In the genomic region with DNA sequence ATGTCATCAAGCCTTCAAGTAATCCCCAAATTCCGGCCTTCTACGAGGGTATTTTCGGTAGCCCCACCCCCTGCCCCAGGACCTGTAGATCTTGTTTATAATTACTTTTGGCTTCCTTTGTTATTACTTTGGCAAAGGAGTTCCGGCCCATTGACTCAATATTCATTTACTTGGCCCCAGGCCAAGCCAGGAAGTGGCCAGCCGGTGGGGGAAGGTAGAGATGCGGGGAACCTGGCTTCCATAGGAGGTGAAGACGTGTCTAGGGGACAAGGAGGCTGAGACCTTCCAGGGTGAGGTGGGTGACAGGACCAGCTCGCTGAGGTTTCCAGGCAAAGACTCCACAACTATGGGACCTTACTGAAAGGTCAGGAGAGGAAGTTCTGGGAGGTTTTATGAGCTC, we compare ENCODE assay signal across 11 mouse cellular contexts. TPM values are rescaled to one million over a fixed set of nuclear protein-coding genes. Genes with fewer than 3 reads are reported as not detected.
A peak's percentile ranks its signal among the peaks of the same experiment; 100 is the strongest.
DNase-seq lines count a peak whose midpoint lies in the region; ATAC-seq lines count a peak whose summit lies in the region.
"Had no signal": no experiment of that assay in that cellular context is flagged by ENCODE, and none has a peak within 500 bp of the region (broad histone marks: within the 10 kb centered on the region; RNA-seq: fewer than 3 reads in every experiment).

No protein-coding gene starts in this region.

- H3K9me3 ChIP-seq in kidney, embryonic 14.5 days (ENCODE audit: control insufficient read depth, low read length) = no peaks in the 10 kb centered on the region
- H3K9me3 ChIP-seq in hindbrain, embryonic 11.5 days (ENCODE audit: control insufficient read depth, low read length) = no peaks in the 10 kb centered on the region
- no peaks in the 10 kb centered on the region for H3K9me3 ChIP-seq in hindbrain, embryonic 14.5 days (ENCODE audit: control insufficient read depth, low read length)
- H3K9me3 ChIP-seq: hindbrain, embryonic 13.5 days; limb, embryonic 15.5 days had no signal

- peak; percentile 51 to 66 for DNase-seq in heart, adult 18-20 months
- no peak for DNase-seq in heart, postnatal 25 days (ENCODE audit: low spot score)
- peak; percentile 33 for DNase-seq in Muller cell, postnatal 12 days (ENCODE audit: inconsistent ontology term)
- DNase-seq in left cerebral cortex, adult 11 months (ENCODE audit: low spot score) = no peak
- no peak for DNase-seq in hindbrain, embryonic 11.5 days (ENCODE audit: low spot score)
- no peak for DNase-seq in hindbrain, embryonic 14.5 days (ENCODE audit: low spot score)
- DNase-seq: cerebellum, adult 2 months had no signal

- H3K9ac ChIP-seq in kidney, embryonic 14.5 days (ENCODE audit: low read depth, low read length) = no peak overlapping the region
- H3K9ac ChIP-seq in hindbrain, embryonic 11.5 days (ENCODE audit: low read depth, low read length) = no peak overlapping the region
- H3K9ac ChIP-seq in hindbrain, embryonic 14.5 days = no peak overlapping the region
- H3K9ac ChIP-seq: hindbrain, embryonic 13.5 days; limb, embryonic 15.5 days had no signal

- peaks cover 17% of the 10 kb centered on the region; the same call in 1 of the 2 replicates for H3K4me1 ChIP-seq in kidney, embryonic 14.5 days (ENCODE audit: control insufficient read depth, insufficient read depth, low read length)
- H3K4me1 ChIP-seq in hindbrain, embryonic 11.5 days (replicated peaks; ENCODE audit: control insufficient read depth, insufficient read depth, low read length) = no peaks in the 10 kb centered on the region
- 0 out of 2 replicates have a peak, but pooled peaks cover 3% of the 10 kb centered on the region for H3K4me1 ChIP-seq in hindbrain, embryonic 14.5 days (replicated peaks; ENCODE audit: control insufficient read depth, insufficient read depth, low read length)

- no peaks in the 10 kb centered on the region for H3K36me3 ChIP-seq in kidney, embryonic 14.5 days (ENCODE audit: control insufficient read depth, insufficient read depth, low read length)
- no peaks in the 10 kb centered on the region for H3K36me3 ChIP-seq in hindbrain, embryonic 11.5 days (ENCODE audit: control insufficient read depth, insufficient read depth, low read length)
- H3K36me3 ChIP-seq in hindbrain, embryonic 14.5 days (replicated peaks; ENCODE audit: control insufficient read depth, insufficient read depth) = no peaks in the 10 kb centered on the region
- H3K36me3 ChIP-seq: hindbrain, embryonic 13.5 days; limb, embryonic 15.5 days had no signal

- ATAC-seq in kidney, embryonic 14.5 days (ENCODE audit: low FRiP score, low TSS enrichment) = peak; percentile 54; the same call in 1 of the 2 replicates
- ATAC-seq in megakaryocyte, adult 5-6 weeks (ENCODE audit: poor library complexity, severe bottlenecking) = 0 out of 2 replicates have a peak, but pooled peaks have one; percentile 31
- no peak for ATAC-seq in hindbrain, embryonic 11.5 days (ENCODE audit: low FRiP score)
- no peak for ATAC-seq in hindbrain, embryonic 14.5 days (ENCODE audit: low FRiP score)

- H3K27me3 ChIP-seq in kidney, embryonic 14.5 days (ENCODE audit: control insufficient read depth, insufficient read depth, low read length) = no peaks in the 10 kb centered on the region
- no peaks in the 10 kb centered on the region for H3K27me3 ChIP-seq in hindbrain, embryonic 11.5 days (ENCODE audit: control insufficient read depth, insufficient read depth, low read length)
- no peaks in the 10 kb centered on the region for H3K27me3 ChIP-seq in hindbrain, embryonic 14.5 days (ENCODE audit: control insufficient read depth, insufficient read depth, low read length)
- H3K27me3 ChIP-seq: hindbrain, embryonic 13.5 days; limb, embryonic 15.5 days had no signal

- peak overlapping the region; percentile 25; the same call in 1 of the 2 replicates for H3K27ac ChIP-seq in kidney, embryonic 14.5 days (ENCODE audit: low read depth, low read length)
- no peak overlapping the region for H3K27ac ChIP-seq in hindbrain, embryonic 11.5 days (ENCODE audit: low read depth, low read length)
- H3K27ac ChIP-seq in hindbrain, embryonic 14.5 days = no peak overlapping the region
- H3K27ac ChIP-seq: hindbrain, embryonic 13.5 days; limb, embryonic 15.5 days had no signal

- intact Hi-C loops in heart, postnatal 25 days (cut with DNase I) = loop anchor here (5.0 kb wide), 1 partner anchor 212 kb away; no protein-coding TSS in a partner anchor

- 8% methylated on average over 8 of the region's 8 CpGs for WGBS in kidney, embryonic 14.5 days
- WGBS in hindbrain, embryonic 11.5 days = 35% methylated on average over 8 of the region's 8 CpGs
- WGBS in hindbrain, embryonic 14.5 days = 38% methylated on average over 8 of the region's 8 CpGs

- no peak overlapping the region for H3K4me3 ChIP-seq in kidney, embryonic 14.5 days (ENCODE audit: low read length)
- H3K4me3 ChIP-seq in hindbrain, embryonic 11.5 days (ENCODE audit: low read depth, low read length) = no peak overlapping the region
- H3K4me3 ChIP-seq in hindbrain, embryonic 14.5 days (replicated peaks; ENCODE audit: low read length) = no peak overlapping the region
- H3K4me3 ChIP-seq: hindbrain, embryonic 13.5 days; limb, embryonic 15.5 days had no signal

- H3K4me2 ChIP-seq in kidney, embryonic 14.5 days (replicated peaks; ENCODE audit: low read depth, low read length) = peak overlapping the region; percentile 21; the same call in 1 of the 2 replicates
- no peak overlapping the region for H3K4me2 ChIP-seq in hindbrain, embryonic 11.5 days (replicated peaks; ENCODE audit: low read depth, low read length)
- H3K4me2 ChIP-seq in hindbrain, embryonic 14.5 days (replicated peaks) = no peak overlapping the region
- H3K4me2 ChIP-seq: hindbrain, embryonic 13.5 days; limb, embryonic 15.5 days had no signal

RNA-seq across cellular contexts. Expression of a gene that starts 22.4 kb away (rescaled TPM):
- 10 to 100 TPM; 34.5 to 41.4 TPM for total RNA-seq in heart, adult 18-20 months (2021)
- total RNA-seq in heart, postnatal 25 days (2021) = 10 to 100 TPM; 31.6 to 36.7 TPM
- 14.8 and 17.0 TPM in 2 replicates for polyA plus RNA-seq in kidney, embryonic 14.5 days (2014; fragmentation: Nextera tagmentation; extraction: Ambion mirVana)
- 0.13 and 0.57 TPM in 2 replicates for total RNA-seq in megakaryocyte, adult 5-6 weeks (2015)
- 0.59 and 1.6 TPM in 2 replicates for total RNA-seq in megakaryocyte, adult 5-6 weeks (2017)
- 1.9 and 3.4 TPM in 2 replicates for polyA plus RNA-seq in hindbrain, embryonic 11.5 days (2014; fragmentation: Nextera tagmentation; extraction: Ambion mirVana)
- polyA plus RNA-seq in hindbrain, embryonic 14.5 days (2014; fragmentation: Nextera tagmentation; extraction: Ambion mirVana) = 4.6 and 5.5 TPM in 2 replicates

Comparison
In these comparisons a context has a peak if more than half of its experiments do, and no peak if none do; other contexts are left out.
1. DNase-seq: peak in heart, adult 18-20 months (2 of 2) and Muller cell, postnatal 12 days (single experiment); none in heart, postnatal 25 days (single experiment), left cerebral cortex, adult 11 months (single experiment), hindbrain, embryonic 11.5 days (single experiment) and hindbrain, embryonic 14.5 days (single experiment).
2. ATAC-seq: peak in kidney, embryonic 14.5 days (single experiment) and megakaryocyte, adult 5-6 weeks (single experiment); none in hindbrain, embryonic 11.5 days (single experiment) and hindbrain, embryonic 14.5 days (single experiment).
3. RNA of a gene that starts 22.4 kb away (total RNA-seq): 34.5 to 41.4 TPM in heart, adult 18-20 months and 31.6 to 36.7 TPM in heart, postnatal 25 days; 0.13 to 1.6 TPM in megakaryocyte, adult 5-6 weeks; every median in the first group is over 10 times any median in the second.